Mouse (Mus musculus): ENCODE data around the gene Ip6k2. TPM values are rescaled to one million over a fixed set of nuclear protein-coding genes. Genes with fewer than 3 reads are reported as not detected.
A peak's percentile ranks its signal among the peaks of the same experiment; 100 is the strongest.

Ip6k2 gene
- polyA plus RNA-seq, 1 experiment from 2014 or later: 74.7 TPM

GRCm38 (mm10) chr9:108788713-108789112, 5.1 kb downstream of the Ip6k2 start:
- H3K4me1 ChIP-seq (ENCODE audit: control insufficient read depth, insufficient read depth, low read length): peaks cover 46% of the 10 kb centered on the region
- no peak overlapping the region for H3K4me2 ChIP-seq (ENCODE audit: low read depth, low read length)
- no peak overlapping the region for H3K27ac ChIP-seq (replicated peaks; ENCODE audit: low read depth, low read length)
- 63% methylated on average over 3 of the region's 3 CpGs for WGBS
- 0 out of 2 replicates have a peak, but pooled peaks cover 12% of the 10 kb centered on the region for H3K36me3 ChIP-seq (ENCODE audit: control insufficient read depth, insufficient read depth, low read length)
- ATAC-seq (ENCODE audit: low read depth) (no peak), DNase-seq (ENCODE audit: low spot score) (no peak)
- H3K9me3 ChIP-seq (ENCODE audit: control insufficient read depth, low read length): no peaks in the 10 kb centered on the region
- no peak overlapping the region for H3K4me3 ChIP-seq (ENCODE audit: low read depth, low read length)
- no peak overlapping the region for H3K9ac ChIP-seq (ENCODE audit: low read depth, low read length)
- H3K27me3 ChIP-seq (replicated peaks; ENCODE audit: control insufficient read depth, insufficient read depth, low read length): no peaks in the 10 kb centered on the region

GRCm38 (mm10) chr9:108792307-108792706, 8.7 kb downstream of the Ip6k2 start:
- Histone ChIP-seq H3K9me3 (ENCODE audit: control insufficient read depth, low read length) (no peaks in the 10 kb centered on the region), H3K36me3 (ENCODE audit: control insufficient read depth, insufficient read depth, low read length) (peaks cover 22% of the 10 kb centered on the region), H3K4me2 (ENCODE audit: low read depth, low read length) (no peak overlapping the region), H3K4me3 (ENCODE audit: low read depth, low read length) (no peak overlapping the region), H3K27ac (replicated peaks; ENCODE audit: low read depth, low read length) (no peak overlapping the region), H3K9ac (ENCODE audit: low read depth, low read length) (no peak overlapping the region), H3K27me3 (replicated peaks; ENCODE audit: control insufficient read depth, insufficient read depth, low read length) (no peaks in the 10 kb centered on the region), H3K4me1 (ENCODE audit: control insufficient read depth, insufficient read depth, low read length) (peaks cover 46% of the 10 kb centered on the region)
- DNase-seq (ENCODE audit: low spot score) (no peak), ATAC-seq (ENCODE audit: low read depth) (no peak)
- WGBS: 86% methylated on average over 1 of the region's 1 CpGs

GRCm38 (mm10) chr9:108792730-108793129, 9.1 kb downstream of the Ip6k2 start:
- H3K27me3 ChIP-seq (replicated peaks; ENCODE audit: control insufficient read depth, insufficient read depth, low read length): no peaks in the 10 kb centered on the region
- H3K27ac ChIP-seq (replicated peaks; ENCODE audit: low read depth, low read length): 0 out of 2 replicates have a peak overlapping the region, but pooled peaks have one; percentile 13
- H3K4me3 ChIP-seq (ENCODE audit: low read depth, low read length): no peak overlapping the region
- peaks cover 42% of the 10 kb centered on the region for H3K4me1 ChIP-seq (ENCODE audit: control insufficient read depth, insufficient read depth, low read length)
- H3K36me3 ChIP-seq (ENCODE audit: control insufficient read depth, insufficient read depth, low read length): peaks cover 22% of the 10 kb centered on the region
- peak; percentile 34 for ATAC-seq (ENCODE audit: low read depth)
- no peak overlapping the region for H3K9ac ChIP-seq (ENCODE audit: low read depth, low read length)
- WGBS: 46% methylated on average over 3 of the region's 3 CpGs
- peak; percentile 47 for DNase-seq (ENCODE audit: low spot score)
- H3K4me2 ChIP-seq (ENCODE audit: low read depth, low read length): no peak overlapping the region
- no peaks in the 10 kb centered on the region for H3K9me3 ChIP-seq (ENCODE audit: control insufficient read depth, low read length)

GRCm38 (mm10) chr9:108795281-108795680, 11.7 kb downstream of the Ip6k2 start:
- Histone ChIP-seq H3K9me3 (ENCODE audit: control insufficient read depth, low read length) (no peaks in the 10 kb centered on the region), H3K27ac (replicated peaks; ENCODE audit: low read depth, low read length) (no peak overlapping the region), H3K4me1 (ENCODE audit: control insufficient read depth, insufficient read depth, low read length) (peaks cover 28% of the 10 kb centered on the region), H3K9ac (ENCODE audit: low read depth, low read length) (no peak overlapping the region), H3K36me3 (ENCODE audit: control insufficient read depth, insufficient read depth, low read length) (peaks cover 46% of the 10 kb centered on the region), H3K4me3 (ENCODE audit: low read depth, low read length) (no peak overlapping the region), H3K4me2 (ENCODE audit: low read depth, low read length) (no peak overlapping the region), H3K27me3 (replicated peaks; ENCODE audit: control insufficient read depth, insufficient read depth, low read length) (no peaks in the 10 kb centered on the region)
- WGBS: 66% methylated on average over 2 of the region's 2 CpGs
- DNase-seq (ENCODE audit: low spot score) (no peak), ATAC-seq (ENCODE audit: low read depth) (no peak)

GRCm38 (mm10) chr9:108795762-108796161, 12.2 kb downstream of the Ip6k2 start:
- ATAC-seq (ENCODE audit: low read depth): peak; percentile 38; the same call in 1 of the 2 replicates

GRCm38 (mm10) chr9:108796351-108796981, 12.9 kb downstream of the Ip6k2 start:
- Histone ChIP-seq H3K4me1 (ENCODE audit: control insufficient read depth, insufficient read depth, low read length) (peaks cover 28% of the 10 kb centered on the region), H3K9ac (ENCODE audit: low read depth, low read length) (no peak overlapping the region), H3K4me2 (ENCODE audit: low read depth, low read length) (no peak overlapping the region), H3K9me3 (ENCODE audit: control insufficient read depth, low read length) (no peaks in the 10 kb centered on the region), H3K36me3 (ENCODE audit: control insufficient read depth, insufficient read depth, low read length) (peaks cover 56% of the 10 kb centered on the region), H3K27ac (replicated peaks; ENCODE audit: low read depth, low read length) (peak overlapping the region; percentile 5; the same call in 1 of the 2 replicates), H3K4me3 (ENCODE audit: low read depth, low read length) (no peak overlapping the region), H3K27me3 (replicated peaks; ENCODE audit: control insufficient read depth, insufficient read depth, low read length) (no peaks in the 10 kb centered on the region)
- DNase-seq (ENCODE audit: low spot score) (no peak), ATAC-seq (ENCODE audit: low read depth) (no peak)
- 71% methylated on average over 4 of the region's 4 CpGs for WGBS

More at GRCm38 (mm10) chr9:108795762-108796161, 12.2 kb downstream of the Ip6k2 start:
- Histone ChIP-seq H3K9ac (ENCODE audit: low read depth, low read length) (no peak overlapping the region), H3K27me3 (replicated peaks; ENCODE audit: control insufficient read depth, insufficient read depth, low read length) (no peaks in the 10 kb centered on the region), H3K4me3 (ENCODE audit: low read depth, low read length) (no peak overlapping the region), H3K36me3 (ENCODE audit: control insufficient read depth, insufficient read depth, low read length) (peaks cover 49% of the 10 kb centered on the region), H3K4me1 (ENCODE audit: control insufficient read depth, insufficient read depth, low read length) (peaks cover 28% of the 10 kb centered on the region), H3K9me3 (ENCODE audit: control insufficient read depth, low read length) (no peaks in the 10 kb centered on the region), H3K4me2 (ENCODE audit: low read depth, low read length) (no peak overlapping the region), H3K27ac (replicated peaks; ENCODE audit: low read depth, low read length) (peak overlapping the region; percentile 5; the same call in 1 of the 2 replicates)
- DNase-seq (ENCODE audit: low spot score): peak; percentile 54
- WGBS: 46% methylated on average over 11 of the region's 11 CpGs

GRCm38 (mm10) chr9:108797477-108797876, 13.9 kb downstream of the Ip6k2 start:
- no peak overlapping the region for H3K4me3 ChIP-seq (ENCODE audit: low read depth, low read length)
- H3K4me1 ChIP-seq (ENCODE audit: control insufficient read depth, insufficient read depth, low read length): peaks cover 28% of the 10 kb centered on the region
- peaks cover 66% of the 10 kb centered on the region for H3K36me3 ChIP-seq (ENCODE audit: control insufficient read depth, insufficient read depth, low read length)
- WGBS: 89% methylated on average over 7 of the region's 7 CpGs
- DNase-seq (ENCODE audit: low spot score) (no peak), ATAC-seq (ENCODE audit: low read depth) (no peak)
- no peaks in the 10 kb centered on the region for H3K27me3 ChIP-seq (replicated peaks; ENCODE audit: control insufficient read depth, insufficient read depth, low read length)
- 0 out of 2 replicates have a peak overlapping the region, but pooled peaks have one; percentile 19 for H3K9ac ChIP-seq (ENCODE audit: low read depth, low read length)
- H3K9me3 ChIP-seq (ENCODE audit: control insufficient read depth, low read length): no peaks in the 10 kb centered on the region
- H3K27ac ChIP-seq (replicated peaks; ENCODE audit: low read depth, low read length): no peak overlapping the region
- no peak overlapping the region for H3K4me2 ChIP-seq (ENCODE audit: low read depth, low read length)

- 76% methylated on average over 5 of the region's 5 CpGs for WGBS
- DNase-seq (ENCODE audit: low spot score): no peak
- no peak for ATAC-seq (ENCODE audit: low read depth)
- peaks cover 77% of the 10 kb centered on the region for H3K36me3 ChIP-seq (ENCODE audit: control insufficient read depth, insufficient read depth, low read length)
- no peak overlapping the region for H3K27ac ChIP-seq (replicated peaks; ENCODE audit: low read depth, low read length)
- peaks cover 18% of the 10 kb centered on the region for H3K4me1 ChIP-seq (ENCODE audit: control insufficient read depth, insufficient read depth, low read length)
- no peaks in the 10 kb centered on the region for H3K27me3 ChIP-seq (replicated peaks; ENCODE audit: control insufficient read depth, insufficient read depth, low read length)
- H3K9me3 ChIP-seq (ENCODE audit: control insufficient read depth, low read length): no peaks in the 10 kb centered on the region
- H3K4me2 ChIP-seq (ENCODE audit: low read depth, low read length): no peak overlapping the region
- no peak overlapping the region for H3K9ac ChIP-seq (ENCODE audit: low read depth, low read length)
- H3K4me3 ChIP-seq (ENCODE audit: low read depth, low read length): no peak overlapping the region
These were observed 15.0 kb downstream of the Ip6k2 start for GRCm38 (mm10) chr9:108798508-108799075.

GRCm38 (mm10) chr9:108799564-108799963, 16.0 kb downstream of the Ip6k2 start:
- no peaks in the 10 kb centered on the region for H3K27me3 ChIP-seq (replicated peaks; ENCODE audit: control insufficient read depth, insufficient read depth, low read length)
- WGBS: 80% methylated on average over 3 of the region's 3 CpGs
- no peak overlapping the region for H3K4me3 ChIP-seq (ENCODE audit: low read depth, low read length)
- no peaks in the 10 kb centered on the region for H3K9me3 ChIP-seq (ENCODE audit: control insufficient read depth, low read length)
- H3K27ac ChIP-seq (replicated peaks; ENCODE audit: low read depth, low read length): no peak overlapping the region
- DNase-seq (ENCODE audit: low spot score): no peak
- no peak for ATAC-seq (ENCODE audit: low read depth)
- H3K4me2 ChIP-seq (ENCODE audit: low read depth, low read length): no peak overlapping the region
- H3K4me1 ChIP-seq (ENCODE audit: control insufficient read depth, insufficient read depth, low read length): peaks cover 9% of the 10 kb centered on the region
- H3K9ac ChIP-seq (ENCODE audit: low read depth, low read length): no peak overlapping the region
- H3K36me3 ChIP-seq (ENCODE audit: control insufficient read depth, insufficient read depth, low read length): peaks cover 86% of the 10 kb centered on the region
